Mouse (Mus musculus): ENCODE results near the gene Lefty2. TPM values are rescaled to one million over a fixed set of nuclear protein-coding genes. Genes with fewer than 3 reads are reported as not detected.

The Lefty2 gene
- total and polyA plus RNA-seq, 3 experiments, result 0.08 TPM; not detected in 2

DNA sequence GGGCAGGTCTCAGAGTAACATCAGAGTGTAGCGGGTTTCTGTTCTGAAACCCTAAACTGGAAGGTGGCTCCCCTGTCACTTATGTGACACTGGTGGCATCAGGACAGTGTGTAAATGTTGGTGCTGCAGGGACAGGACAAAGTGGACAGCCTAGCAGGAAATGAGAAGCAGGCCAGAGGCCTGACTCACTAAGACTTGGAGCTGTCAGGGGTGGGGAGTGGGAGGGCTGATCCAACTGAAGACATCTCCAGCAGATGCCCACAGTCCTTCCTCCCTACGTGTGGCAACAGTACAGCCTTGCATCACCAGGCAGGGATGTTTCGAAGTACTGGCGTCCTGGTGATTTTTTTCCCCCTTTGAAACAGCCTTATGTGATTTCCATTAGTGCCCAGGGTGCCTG lies 51.6 kb downstream of the Lefty2 start:
- no peak overlapping the region for H3K9ac ChIP-seq (ENCODE audit: low read depth, low read length)
- H3K36me3 ChIP-seq (ENCODE audit: control insufficient read depth, insufficient read depth, low read length), result no peaks in the 10 kb centered on the region
- H3K4me1 ChIP-seq (ENCODE audit: control insufficient read depth, insufficient read depth, low read length), result peaks cover 22% of the 10 kb centered on the region
- no peak overlapping the region for H3K4me3 ChIP-seq
- intact Hi-C loops (cut with DNase I), result no loop called here
- DNase-seq, result peak in 1 of 2 experiments; percentile 43
- no peaks in the 10 kb centered on the region for H3K79me2 ChIP-seq (replicated peaks; ENCODE audit: control insufficient read depth, insufficient read depth, low read length)
- H3K27ac ChIP-seq, result peak overlapping the region; percentile 36
- 63% methylated on average over 4 of the region's 4 CpGs for WGBS
- H3K27me3 ChIP-seq (ENCODE audit: control insufficient read depth, insufficient read depth, low read length), result no peaks in the 10 kb centered on the region
- TF ChIP-seq EP300 (IDR thresholded peaks at IDR 0.05; ENCODE audit: insufficient read depth, low read depth, low read length), result no peak
- TF ChIP-seq POLR2A (IDR thresholded peaks at IDR 0.05; ENCODE audit: insufficient read depth, low read depth, low read length), result no peak
- TF ChIP-seq CTCF (IDR thresholded peaks at IDR 0.05), result no peak

DNA sequence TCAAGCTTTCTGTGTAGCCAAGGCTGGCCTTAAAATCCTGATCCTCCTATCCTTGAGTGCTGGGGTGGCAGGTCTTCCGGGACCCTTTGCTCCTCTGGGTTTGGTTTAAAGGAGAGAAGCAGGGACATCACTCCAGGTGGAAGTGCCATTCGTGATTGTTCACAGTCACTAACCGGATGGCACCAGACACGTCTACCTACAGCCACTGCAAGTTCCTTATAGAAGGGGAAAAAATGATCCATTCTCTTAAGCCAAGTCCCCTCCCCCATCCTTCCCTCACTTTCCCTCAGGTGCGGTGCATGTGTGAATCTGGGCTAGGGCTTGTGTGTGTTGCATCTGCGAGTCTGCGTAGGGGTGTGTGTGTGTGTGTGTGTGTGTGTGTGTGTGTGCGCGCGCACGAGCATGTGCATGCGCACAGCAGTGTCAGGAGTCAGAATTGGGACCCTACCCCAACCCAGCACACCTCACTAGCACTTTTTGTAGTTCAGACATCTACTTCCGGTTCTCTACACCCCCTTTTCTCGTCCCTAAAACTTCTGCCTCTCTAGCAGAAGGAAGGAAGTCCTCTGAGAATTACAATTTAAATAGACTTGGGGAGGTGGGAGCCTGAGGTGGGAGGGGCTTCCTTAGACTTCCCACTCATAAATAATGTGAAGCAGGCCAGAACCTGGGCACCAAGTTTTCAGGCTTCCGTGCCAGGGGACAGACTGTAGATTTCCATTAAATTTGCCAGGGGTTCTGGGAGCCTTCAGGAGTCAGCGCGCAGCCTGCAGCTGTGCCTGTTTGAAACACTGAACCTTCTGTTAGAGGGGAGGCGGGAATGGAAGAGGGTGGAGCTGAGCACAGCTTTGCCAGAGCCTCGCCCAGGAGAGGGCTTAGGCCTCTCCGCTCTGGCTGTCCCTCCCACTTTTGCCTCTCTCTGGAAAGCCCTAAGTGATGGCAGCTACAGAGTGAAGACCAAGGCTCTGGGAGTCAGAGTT lies 52.4 kb downstream of the Lefty2 start:
- TF ChIP-seq POLR2A (IDR thresholded peaks at IDR 0.05; ENCODE audit: insufficient read depth, low read depth, low read length) (peak; percentile 51; the same call in 1 of the 2 replicates), CTCF (IDR thresholded peaks at IDR 0.05) (no peak), EP300 (IDR thresholded peaks at IDR 0.05; ENCODE audit: insufficient read depth, low read depth, low read length) (0 out of 2 replicates have a peak, but pooled peaks have one; percentile 14)
- Histone ChIP-seq H3K27me3 (ENCODE audit: control insufficient read depth, insufficient read depth, low read length) (no peaks in the 10 kb centered on the region), H3K27ac (peak overlapping the region; percentile 36), H3K79me2 (replicated peaks; ENCODE audit: control insufficient read depth, insufficient read depth, low read length) (no peaks in the 10 kb centered on the region), H3K9ac (ENCODE audit: low read depth, low read length) (no peak overlapping the region), H3K4me1 (ENCODE audit: control insufficient read depth, insufficient read depth, low read length) (peaks cover 22% of the 10 kb centered on the region), H3K4me3 (no peak overlapping the region), H3K36me3 (ENCODE audit: control insufficient read depth, insufficient read depth, low read length) (no peaks in the 10 kb centered on the region)
- intact Hi-C loops (cut with DNase I), result no loop called here
- peak; percentile 63 to 73 for DNase-seq
- WGBS, result 54% methylated on average over 20 of the region's 20 CpGs

- TF ChIP-seq EP300 (IDR thresholded peaks at IDR 0.05; ENCODE audit: insufficient read depth, low read depth, low read length) (no peak), CTCF (IDR thresholded peaks at IDR 0.05) (no peak), POLR2A (IDR thresholded peaks at IDR 0.05; ENCODE audit: insufficient read depth, low read depth, low read length) (no peak)
- no peaks in the 10 kb centered on the region for H3K27me3 ChIP-seq (ENCODE audit: control insufficient read depth, insufficient read depth, low read length)
- H3K27ac ChIP-seq, result no peak overlapping the region
Measured at GRCm38 (mm10) chr1:180946448-180946847, 53.5 kb downstream of the Lefty2 start.

More at GRCm38 (mm10) chr1:180946448-180946847, 53.5 kb downstream of the Lefty2 start:
- H3K9ac ChIP-seq (ENCODE audit: low read depth, low read length), result no peak overlapping the region
- no peak overlapping the region for H3K4me3 ChIP-seq
- H3K79me2 ChIP-seq (replicated peaks; ENCODE audit: control insufficient read depth, insufficient read depth, low read length), result no peaks in the 10 kb centered on the region
- no peak for DNase-seq
- H3K4me1 ChIP-seq (ENCODE audit: control insufficient read depth, insufficient read depth, low read length), result peaks cover 18% of the 10 kb centered on the region
- 43% methylated on average over 6 of the region's 6 CpGs for WGBS
- intact Hi-C loops (cut with DNase I), result no loop called here
- H3K36me3 ChIP-seq (ENCODE audit: control insufficient read depth, insufficient read depth, low read length), result no peaks in the 10 kb centered on the region

Other genes with a start within 250 kb of the Lefty2 start
- gene Mixl1, start 196.1 kb upstream of the Lefty2 start, total RNA-seq (2021), result not detected
- gene Mixl1, start 196.1 kb upstream of the Lefty2 start, polyA plus RNA-seq (2012; rRNA removed), result not detected in 2 replicates
- gene Acbd3, start 167.1 kb upstream of the Lefty2 start, total RNA-seq (2021), result 10 to 100 TPM; 20.6 to 23.8 TPM
- 9.0 and 15.7 TPM in 2 replicates for gene Acbd3, start 167.1 kb upstream of the Lefty2 start, polyA plus RNA-seq (2012; rRNA removed)
- gene H3f3a, start 79.2 kb upstream of the Lefty2 start, total RNA-seq (2021), result 100 to 1,000 TPM; 405 to 430 TPM
- gene H3f3a, start 79.2 kb upstream of the Lefty2 start, polyA plus RNA-seq (2012; rRNA removed), result 258 and 363 TPM in 2 replicates
- gene Sde2, start 42.0 kb upstream of the Lefty2 start, total RNA-seq (2021), result 10 to 100 TPM; 11.7 to 12.1 TPM
- 5.0 and 9.8 TPM in 2 replicates for gene Sde2, start 42.0 kb upstream of the Lefty2 start, polyA plus RNA-seq (2012; rRNA removed)
- gene Pycr2, start 11.2 kb downstream of the Lefty2 start, total RNA-seq (2021), result 10 to 100 TPM; 10.3 to 12.4 TPM
- 12.7 and 13.9 TPM in 2 replicates for gene Pycr2, start 11.2 kb downstream of the Lefty2 start, polyA plus RNA-seq (2012; rRNA removed)
- under 1 TPM; 0.41 to 0.57 TPM for gene Lefty1, start 41.9 kb downstream of the Lefty2 start, total RNA-seq (2021)
- 3.0 and 3.3 TPM in 2 replicates for gene Lefty1, start 41.9 kb downstream of the Lefty2 start, polyA plus RNA-seq (2012; rRNA removed)
- gene Tmem63a, start 49.2 kb downstream of the Lefty2 start, total RNA-seq (2021), result 10 to 100 TPM; 13.2 to 15.8 TPM
- 27.5 and 34.5 TPM in 2 replicates for gene Tmem63a, start 49.2 kb downstream of the Lefty2 start, polyA plus RNA-seq (2012; rRNA removed)
- 10 to 100 TPM; 29.8 to 40.4 TPM for gene Ephx1, start 127.8 kb downstream of the Lefty2 start, total RNA-seq (2021)
- gene Ephx1, start 127.8 kb downstream of the Lefty2 start, polyA plus RNA-seq (2012; rRNA removed), result 41.1 and 45.1 TPM in 2 replicates
- not detected for gene 9130409I23Rik, start 158.1 kb downstream of the Lefty2 start, total RNA-seq (2021)
- not detected in 2 replicates for gene 9130409I23Rik, start 158.1 kb downstream of the Lefty2 start, polyA plus RNA-seq (2012; rRNA removed)

Measured in heart, adult 2 months (tissue).